Mouse (Mus musculus) thymus, postnatal 14 days (tissue): Measurements from ENCODE around the gene Dysf.
"Not testable (repeated sequence)": the region's sequence is repeated elsewhere in the genome, so short reads cannot be mapped to it uniquely, and the experiment has no call there.

Experiments used
- DNase-seq: peaks from one replicate; pipeline ENCODE4 v3.0.0; 2021

Gene Dysf

GRCm38 (mm10) chr6:84008363-84009171 lies at the start of gene Dysf:
TSS of gene Dysf (plus strand) at chr6:84008590.
- no peak for DNase-seq

- no peak for DNase-seq
Measured at GRCm38 (mm10) chr6:83987642-83988041, 20.7 kb upstream of the Dysf start.

GRCm38 (mm10) chr6:84002716-84003115 lies 5.7 kb upstream of the Dysf start:
- no peak for DNase-seq

DNA sequence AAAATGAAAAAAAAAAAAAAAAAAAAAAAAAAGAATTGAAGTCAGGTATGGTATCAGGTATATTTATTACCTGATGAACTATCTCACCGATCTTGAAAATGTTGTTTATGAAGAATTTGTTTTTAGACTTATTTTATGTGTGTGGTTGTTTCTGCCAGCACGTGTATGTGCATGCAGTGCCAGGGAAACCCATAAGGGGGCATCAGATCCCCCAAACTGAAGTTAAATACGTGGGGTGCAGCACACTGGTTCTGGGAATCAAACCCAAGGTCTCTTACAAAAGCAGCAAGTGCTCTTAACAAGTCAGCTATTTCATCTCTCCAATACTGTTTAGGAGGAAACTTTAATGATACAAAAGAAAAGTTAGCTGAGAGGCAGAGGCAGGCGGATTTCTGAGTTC lies 4.1 kb upstream of the Dysf start:
- DNase-seq: no peak

- DNase-seq: no peak
Measured at GRCm38 (mm10) chr6:84009172-84009872, 932 bp downstream of the Dysf start.

DNA sequence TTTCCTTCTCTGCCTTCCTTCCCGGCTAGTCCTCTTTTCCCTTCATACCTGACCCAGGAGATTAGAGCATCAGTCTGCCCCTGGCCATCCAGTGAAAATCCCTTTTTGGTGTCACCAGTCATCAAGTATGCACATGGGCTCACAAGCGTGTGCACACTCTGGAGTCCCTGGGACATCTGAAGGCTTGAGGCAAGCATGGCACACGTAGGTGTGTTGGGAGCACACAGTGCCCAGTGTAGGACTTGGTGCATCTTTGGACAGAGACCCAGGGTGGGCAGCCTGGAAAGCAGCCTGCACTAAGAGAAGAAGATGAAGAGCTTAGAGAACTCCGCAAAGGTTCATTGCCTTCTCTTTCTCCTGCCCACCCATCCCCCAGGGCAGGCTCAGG lies 1.5 kb downstream of the Dysf start:
- DNase-seq: no peak

- DNase-seq: no peak
Measured at GRCm38 (mm10) chr6:84010303-84011225, 2.2 kb downstream of the Dysf start.

DNA sequence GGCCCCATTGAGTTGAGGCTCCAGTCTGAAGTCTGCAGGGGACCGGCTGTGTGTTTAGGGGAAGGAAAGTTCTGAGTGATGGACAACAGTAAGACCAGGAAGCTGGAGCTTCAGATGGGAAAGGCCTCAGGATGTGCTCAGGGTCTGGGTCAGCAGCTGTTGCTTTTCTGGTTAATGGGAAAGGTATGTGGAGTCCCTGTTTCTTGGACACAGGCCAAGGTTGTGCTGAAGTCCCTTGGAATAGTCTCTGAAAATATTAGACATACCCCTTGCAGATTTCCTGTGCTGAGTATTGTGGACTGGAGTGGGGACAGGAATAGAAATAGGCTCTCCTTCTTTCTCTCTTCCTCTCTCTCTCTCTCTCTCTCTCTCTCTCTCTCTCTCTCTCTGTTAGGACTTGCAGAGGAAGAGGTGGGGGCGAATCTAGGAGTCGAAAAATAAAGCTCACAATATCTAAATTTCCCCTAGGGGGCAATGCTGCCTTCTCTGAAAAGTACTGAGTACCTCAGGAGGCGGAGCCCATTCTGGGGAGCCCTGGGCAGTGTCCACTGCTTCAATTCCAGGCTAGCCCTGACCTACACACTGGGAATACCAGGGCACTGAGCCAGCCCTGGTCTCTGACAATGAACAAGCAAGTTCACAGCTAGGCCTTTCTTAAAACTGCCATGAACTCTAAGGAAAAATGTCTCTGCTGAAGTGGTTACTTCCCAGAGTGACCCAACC lies 6.7 kb downstream of the Dysf start:
- DNase-seq: not testable (repeated sequence)

DNA sequence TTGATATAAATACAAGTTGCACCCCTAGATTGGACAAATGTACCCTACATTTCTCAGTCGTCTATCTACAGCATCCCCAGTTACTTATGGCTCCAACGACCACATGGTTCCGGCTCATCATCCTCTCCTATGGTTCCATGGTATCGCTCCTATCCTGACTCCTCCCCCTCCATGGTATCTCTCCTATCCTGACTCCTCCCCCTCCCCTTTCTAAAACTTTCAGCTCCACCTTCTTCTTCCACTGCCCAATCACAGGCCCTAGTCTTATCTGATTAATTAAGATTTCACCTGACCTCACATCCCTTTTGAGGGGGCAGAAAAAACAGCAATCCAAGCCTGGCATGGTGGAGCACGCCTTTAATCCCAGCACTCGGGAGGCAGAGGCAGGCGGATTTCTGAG lies 8.5 kb downstream of the Dysf start:
- DNase-seq: no peak

DNA sequence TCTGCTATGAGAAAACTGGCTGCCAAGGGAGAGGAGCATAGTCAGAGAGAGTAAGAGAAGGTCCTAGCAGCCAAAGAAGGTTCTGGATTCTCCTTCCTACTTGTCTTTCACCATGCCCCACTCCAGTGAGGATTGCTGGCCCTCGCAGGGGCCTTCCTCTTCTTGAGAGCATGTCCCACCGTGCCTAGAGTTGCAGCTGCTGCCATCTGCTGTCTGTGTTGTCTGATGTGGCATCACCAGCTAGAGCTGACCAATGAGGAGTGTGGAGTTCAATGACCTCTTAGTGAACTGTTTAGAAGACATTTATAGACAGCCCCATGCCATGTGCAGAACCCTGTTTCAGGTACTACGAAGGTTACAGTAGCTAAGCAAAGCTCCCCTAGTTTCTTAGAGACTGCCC lies 9.0 kb downstream of the Dysf start:
- no peak for DNase-seq

DNA sequence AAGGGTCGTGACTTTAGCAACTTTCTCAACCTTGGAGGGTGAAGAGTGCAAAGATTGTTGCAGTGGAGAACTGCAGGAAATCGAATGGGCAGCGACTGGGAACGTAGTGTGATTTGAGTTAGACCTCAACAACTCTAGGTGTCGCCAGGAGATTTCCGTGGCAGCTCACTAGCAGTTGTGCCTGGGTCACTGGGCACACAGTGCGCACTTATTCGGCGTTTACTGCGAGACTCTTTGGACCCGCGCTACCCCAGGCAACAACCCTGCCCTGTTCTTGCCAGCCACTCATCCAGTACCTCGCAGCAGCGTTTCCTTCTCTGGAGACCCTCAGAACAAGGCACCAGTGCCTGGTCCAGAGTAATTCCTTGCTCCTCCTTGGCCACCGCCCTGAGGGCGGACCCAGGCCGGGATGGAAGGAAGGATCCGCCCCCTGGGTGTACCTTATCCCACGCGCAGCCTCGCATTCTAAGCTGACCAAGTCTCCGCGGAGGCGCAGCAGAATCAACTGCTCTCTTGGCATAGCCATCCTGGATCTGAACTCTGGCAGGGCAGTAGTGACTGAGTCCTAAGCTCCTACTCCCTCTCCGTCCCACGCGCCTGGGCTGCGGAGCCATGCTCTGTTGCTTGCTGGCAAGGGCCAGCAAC lies 10.6 kb downstream of the Dysf start:
- DNase-seq: no peak

DNA sequence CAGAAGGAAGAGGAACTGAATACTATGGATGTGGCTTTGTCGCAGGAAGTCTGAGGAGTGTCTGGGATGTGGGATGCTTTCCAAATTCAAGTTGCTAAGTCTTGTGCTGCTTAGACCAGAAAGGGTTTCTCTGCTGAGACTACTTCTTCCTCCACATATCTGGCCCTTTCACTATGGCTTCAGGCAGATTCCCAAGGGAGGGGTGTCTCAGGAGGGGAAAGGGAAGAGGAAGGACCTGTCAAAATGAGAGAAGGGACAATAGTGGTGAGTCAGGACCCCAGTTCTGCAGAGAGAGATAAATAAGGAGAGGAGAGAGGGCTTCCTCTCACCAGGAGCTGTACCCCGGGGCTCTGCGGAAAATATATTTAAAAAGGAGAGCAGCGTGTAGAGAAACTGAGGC lies 11.6 kb downstream of the Dysf start:
- no peak for DNase-seq

DNA sequence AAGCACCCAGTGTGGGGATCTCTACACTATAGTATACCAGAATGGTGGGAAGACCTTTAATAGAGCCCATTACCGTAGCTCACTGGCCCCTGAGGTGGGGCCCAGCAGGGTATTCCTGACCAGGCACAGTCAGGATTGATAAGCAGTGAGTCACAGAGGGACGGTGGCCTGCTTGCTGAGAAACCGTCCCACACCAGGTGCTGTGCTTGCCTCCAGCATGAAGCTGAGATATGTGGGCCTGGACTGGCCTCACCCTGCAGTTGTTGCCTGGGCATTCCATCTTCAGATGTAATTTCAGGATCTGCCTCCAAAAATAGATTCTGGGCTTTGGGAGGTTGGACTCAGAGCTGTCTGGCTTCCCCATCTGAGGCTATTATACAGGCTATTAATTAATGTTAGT lies 13.6 kb downstream of the Dysf start:
- DNase-seq: no peak

GRCm38 (mm10) chr6:84025636-84026035 lies 17.2 kb downstream of the Dysf start:
- no peak for DNase-seq

GRCm38 (mm10) chr6:84028791-84029190 lies 20.4 kb downstream of the Dysf start:
- DNase-seq: no peak

DNA sequence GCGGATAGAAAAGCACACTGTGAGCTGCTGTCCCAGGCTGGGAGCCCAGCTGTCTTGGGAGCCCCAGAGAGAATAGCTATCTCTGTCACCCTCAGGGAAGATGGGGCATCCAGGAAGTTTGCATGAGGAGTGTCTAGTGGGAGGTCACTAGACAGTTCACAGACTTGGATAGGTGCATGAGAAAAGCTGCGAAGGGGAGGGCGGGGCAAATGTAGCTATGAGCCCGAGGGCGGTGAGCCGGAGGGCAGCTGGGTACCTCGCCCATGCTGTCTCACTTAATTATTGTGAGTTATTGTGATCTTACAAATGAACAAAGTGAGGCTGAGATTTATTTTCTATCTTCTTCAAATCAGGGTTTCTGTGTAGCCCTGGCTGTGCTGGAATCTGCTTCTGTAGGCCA lies 21.4 kb downstream of the Dysf start:
- no peak for DNase-seq

- DNase-seq: not testable (repeated sequence)
Measured at GRCm38 (mm10) chr6:84032516-84032915, 24.1 kb downstream of the Dysf start.

DNA sequence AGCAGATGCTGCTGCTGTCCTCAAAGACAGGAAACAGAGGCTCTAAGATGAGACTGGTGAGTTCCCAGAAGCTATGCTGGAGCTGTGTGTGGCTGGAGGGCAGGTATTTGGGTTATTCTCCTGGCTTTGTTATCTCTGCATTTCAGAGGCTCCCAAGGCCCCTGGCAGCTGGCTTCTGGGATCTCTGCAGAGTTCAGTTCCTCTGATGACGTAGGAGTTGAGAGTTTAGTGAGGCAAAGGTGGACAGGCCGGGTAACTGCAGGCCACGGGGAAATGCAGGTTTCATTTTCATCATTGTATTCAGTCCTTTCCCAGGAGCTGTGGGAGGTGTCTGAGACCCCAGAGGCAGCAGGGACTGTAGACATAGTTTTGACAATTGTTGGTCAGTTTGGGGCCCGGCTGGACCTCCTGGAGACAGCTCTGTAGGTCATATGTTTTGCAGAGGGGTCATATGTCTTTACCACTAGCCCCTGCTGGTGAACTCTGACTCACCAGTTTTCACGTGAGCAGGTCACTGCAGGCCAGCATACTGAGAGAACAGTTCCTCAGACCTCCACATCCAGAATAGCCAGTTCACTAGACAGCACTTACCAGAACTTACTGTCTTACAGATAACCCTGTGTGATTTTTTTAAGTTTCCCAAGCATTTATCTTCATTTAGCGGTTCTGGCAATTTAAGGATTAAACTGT lies 35.0 kb downstream of the Dysf start:
- no peak for DNase-seq

DNA sequence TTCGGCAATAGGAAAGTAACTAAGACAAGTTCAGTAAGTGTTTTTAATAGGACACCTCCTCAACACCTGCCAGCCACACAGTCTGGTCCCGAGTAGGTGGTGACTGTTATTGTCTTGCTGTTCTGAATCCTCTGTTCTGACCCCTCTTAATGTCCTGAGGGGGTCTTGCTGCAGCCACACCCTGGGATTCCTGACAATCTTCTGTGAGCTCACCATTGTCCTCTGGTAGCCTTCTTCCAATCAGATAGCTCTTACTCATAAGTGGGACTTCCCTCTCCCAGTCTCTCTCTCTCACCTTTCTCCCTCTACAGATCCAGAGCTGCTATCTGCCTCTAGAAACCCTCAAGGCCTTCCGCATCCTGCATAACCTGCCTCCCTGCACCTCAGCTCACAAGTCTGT lies 36.3 kb downstream of the Dysf start:
- no peak for DNase-seq

DNA sequence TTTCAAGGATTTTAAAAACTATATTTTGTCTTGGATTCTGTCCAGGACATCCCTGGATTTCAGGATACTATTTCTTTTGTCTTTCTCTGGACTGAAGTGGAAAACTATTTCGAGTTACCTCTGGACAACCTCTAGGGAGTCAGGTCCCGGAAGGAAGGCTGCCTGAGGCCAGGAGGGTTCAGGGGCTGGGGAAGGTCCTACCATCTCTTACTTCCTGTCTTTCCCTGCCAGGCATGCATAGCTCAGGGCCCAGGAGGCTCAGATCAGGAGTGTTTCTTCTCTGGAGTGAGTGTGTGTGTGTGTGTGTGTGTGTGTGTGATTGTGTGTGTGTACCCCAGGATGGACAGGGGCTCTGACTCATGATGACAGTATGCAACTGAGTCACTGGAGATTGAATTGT lies 40.5 kb downstream of the Dysf start:
- no peak for DNase-seq

- no peak for DNase-seq
Measured at GRCm38 (mm10) chr6:84050238-84050637, 41.8 kb downstream of the Dysf start.

DNA sequence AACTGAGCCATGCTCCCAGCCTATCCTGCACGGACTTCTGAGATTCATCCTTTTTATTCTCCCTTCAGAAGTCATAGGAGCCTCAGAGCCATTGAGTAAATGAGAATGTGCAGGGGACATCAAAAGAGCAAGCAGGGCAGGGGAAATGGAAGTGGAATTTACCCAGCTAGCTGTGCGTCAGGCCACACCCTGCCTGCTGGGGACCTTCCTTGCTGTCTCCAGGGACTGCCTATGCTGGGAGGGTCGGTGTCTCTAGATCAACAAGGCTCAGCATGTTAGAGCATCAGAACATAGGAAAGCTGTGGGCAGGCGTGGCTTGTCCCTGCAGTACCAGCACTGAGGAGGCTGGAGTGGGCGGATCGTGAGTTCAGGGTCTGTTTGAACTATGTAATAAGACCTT lies 42.6 kb downstream of the Dysf start:
- no peak for DNase-seq
